8 mouse cellular contexts compared by ENCODE assay signal in the genomic region with DNA sequence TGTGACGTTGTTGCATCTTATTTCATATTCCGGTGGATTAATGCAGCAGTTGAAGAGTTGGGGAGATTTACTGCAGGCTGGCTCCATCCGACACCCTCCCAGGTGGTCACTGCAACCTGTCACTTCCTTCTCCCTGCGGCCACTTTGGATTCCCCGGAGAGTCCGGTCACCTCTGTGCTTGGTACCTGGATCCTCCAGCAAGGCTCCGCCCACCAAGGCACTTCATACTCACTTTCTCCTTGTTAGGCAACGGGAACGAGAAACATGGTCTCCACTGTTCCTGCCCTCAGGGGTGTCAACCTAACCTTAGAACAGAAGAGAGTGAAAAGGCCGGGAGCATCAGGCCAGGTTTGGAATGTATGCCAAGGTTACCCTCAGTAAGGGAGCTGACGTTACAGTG. TPM values are rescaled to one million over a fixed set of nuclear protein-coding genes. Genes with fewer than 3 reads are reported as not detected.
A peak's percentile ranks its signal among the peaks of the same experiment; 100 is the strongest.
DNase-seq lines count a peak whose midpoint lies in the region; ATAC-seq and TF ChIP-seq lines count a peak whose summit lies in the region.

No protein-coding gene starts in this region.

- H3K4me3 ChIP-seq in lung, embryonic 14.5 days (ENCODE audit: low read depth, low read length) = peak overlapping the region; percentile 100
- peak overlapping the region; percentile 95 for H3K4me3 ChIP-seq in stomach, embryonic 16.5 days (replicated peaks; ENCODE audit: low read length)

- H3K4me1 ChIP-seq in lung, embryonic 14.5 days (ENCODE audit: insufficient read depth) = peaks cover 20% of the 10 kb centered on the region
- H3K4me1 ChIP-seq in stomach, embryonic 16.5 days (ENCODE audit: control insufficient read depth, insufficient read depth, low read length) = peaks cover 34% of the 10 kb centered on the region

- no peak for TF ChIP-seq CTCF in lung, embryonic 14.5 days (IDR thresholded peaks at IDR 0.05; ENCODE audit: low read depth)

- no peaks in the 10 kb centered on the region for H3K9me3 ChIP-seq in lung, embryonic 14.5 days (ENCODE audit: low read depth, low read length)
- H3K9me3 ChIP-seq in stomach, embryonic 16.5 days (replicated peaks; ENCODE audit: control insufficient read depth, low read length) = no peaks in the 10 kb centered on the region

- ATAC-seq in lung, embryonic 14.5 days (ENCODE audit: insufficient read depth) = no peak
- ATAC-seq in stomach, embryonic 16.5 days (ENCODE audit: insufficient read depth, low FRiP score) = no peak
- ATAC-seq in activated CD4-positive, CD25-positive, alpha-beta regulatory T cell, adult 4 months = no peak

- H3K36me3 ChIP-seq in lung, embryonic 14.5 days (ENCODE audit: insufficient read depth) = peaks cover 19% of the 10 kb centered on the region
- H3K36me3 ChIP-seq in stomach, embryonic 16.5 days (ENCODE audit: control insufficient read depth, insufficient read depth, low read length) = no peaks in the 10 kb centered on the region

- 13% methylated on average over 11 of the region's 11 CpGs for whole genome bisulfite sequencing in lung, embryonic 14.5 days
- 13% methylated on average over 11 of the region's 11 CpGs for WGBS in stomach, embryonic 16.5 days

- DNase-seq in retina, embryonic 14.5 days (ENCODE audit: low spot score) = peak; percentile 47
- DNase-seq in retina, postnatal 1 day = no peak
- DNase-seq in cerebellum, adult 9-11 months = peak; percentile 67
- peak; percentile 15 to 20 for DNase-seq in gastrocnemius, postnatal 4 days (ENCODE audit: low spot score in 2 of 2)
- DNase-seq in kidney, adult 8-10 months = peak; percentile 64 to 65
- DNase-seq in lung, embryonic 14.5 days = peak; percentile 62

- H3K4me2 ChIP-seq in lung, embryonic 14.5 days = peak overlapping the region; percentile 95
- peak overlapping the region; percentile 90 for H3K4me2 ChIP-seq in stomach, embryonic 16.5 days (ENCODE audit: low read depth, low read length)

- peak overlapping the region; percentile 100 for H3K9ac ChIP-seq in lung, embryonic 14.5 days
- peak overlapping the region; percentile 99 for H3K9ac ChIP-seq in stomach, embryonic 16.5 days (ENCODE audit: low read length)

- no peaks in the 10 kb centered on the region; the same call in 1 of the 2 replicates for H3K27me3 ChIP-seq in lung, embryonic 14.5 days (ENCODE audit: insufficient read depth, low read length)
- no peaks in the 10 kb centered on the region for H3K27me3 ChIP-seq in stomach, embryonic 16.5 days (ENCODE audit: control insufficient read depth, insufficient read depth, low read length)

- H3K27ac ChIP-seq in lung, embryonic 14.5 days (ENCODE audit: low read depth) = peak overlapping the region; percentile 100
- H3K27ac ChIP-seq in stomach, embryonic 16.5 days (ENCODE audit: low read length) = peak overlapping the region; percentile 100

RNA-seq across cellular contexts. Expression of a gene that starts 2.4 kb away (rescaled TPM):
- 100 to 1,000 TPM; 861 to 883 TPM for total RNA-seq in gastrocnemius, postnatal 4 days (2021)
- 2,614 and 2,926 TPM in 2 replicates for polyA plus RNA-seq in lung, embryonic 14.5 days (2014; fragmentation: Nextera tagmentation; extraction: Ambion mirVana)
- 2,700 and 3,060 TPM in 2 replicates for polyA plus RNA-seq in stomach, embryonic 16.5 days (2015; fragmentation: Nextera tagmentation; extraction: Ambion mirVana)
- polyA plus RNA-seq in activated CD4-positive, CD25-positive, alpha-beta regulatory T cell, adult 4 months (2017; shearing (Covaris generic)) = 1,000 to 10,000 TPM; 2,904 to 3,852 TPM

RNA-seq across cellular contexts. Expression of a gene that starts 10.6 kb away (rescaled TPM):
- total RNA-seq in gastrocnemius, postnatal 4 days (2021) = under 1 TPM; 0.52 to 0.98 TPM
- polyA plus RNA-seq in lung, embryonic 14.5 days (2014; fragmentation: Nextera tagmentation; extraction: Ambion mirVana) = 0.23 and 0.57 TPM in 2 replicates
- polyA plus RNA-seq in stomach, embryonic 16.5 days (2015; fragmentation: Nextera tagmentation; extraction: Ambion mirVana) = 0.44 and 0.80 TPM in 2 replicates
- 1 to 10 TPM in 1 of 2 experiments, under 1 TPM in 1; 0.47 to 1.1 TPM for polyA plus RNA-seq in activated CD4-positive, CD25-positive, alpha-beta regulatory T cell, adult 4 months (2017; shearing (Covaris generic))

RNA-seq across cellular contexts. Expression of a gene that starts 27.9 kb away (rescaled TPM):
- total RNA-seq in gastrocnemius, postnatal 4 days (2021) = 10 to 100 TPM; 16.7 to 16.9 TPM
- polyA plus RNA-seq in lung, embryonic 14.5 days (2014; fragmentation: Nextera tagmentation; extraction: Ambion mirVana) = 35.6 and 44.5 TPM in 2 replicates
- polyA plus RNA-seq in stomach, embryonic 16.5 days (2015; fragmentation: Nextera tagmentation; extraction: Ambion mirVana) = 34.5 and 36.1 TPM in 2 replicates
- 10 to 100 TPM; 12.2 to 18.7 TPM for polyA plus RNA-seq in activated CD4-positive, CD25-positive, alpha-beta regulatory T cell, adult 4 months (2017; shearing (Covaris generic))
